Mouse (Mus musculus) kidney, adult 18-20 months (tissue): Measurements from ENCODE around the gene Boll.
A peak's percentile ranks its signal among the peaks of the same experiment; 100 is the strongest.

Experiments used
- DNase-seq: peaks from one replicate; pipeline ENCODE4 v3.0.0; 2021

The Boll gene

GRCm38 (mm10) chr1:55237643-55238161 is 125.6 kb downstream of the Boll start:
- peak; percentile 42 for DNase-seq

DNA sequence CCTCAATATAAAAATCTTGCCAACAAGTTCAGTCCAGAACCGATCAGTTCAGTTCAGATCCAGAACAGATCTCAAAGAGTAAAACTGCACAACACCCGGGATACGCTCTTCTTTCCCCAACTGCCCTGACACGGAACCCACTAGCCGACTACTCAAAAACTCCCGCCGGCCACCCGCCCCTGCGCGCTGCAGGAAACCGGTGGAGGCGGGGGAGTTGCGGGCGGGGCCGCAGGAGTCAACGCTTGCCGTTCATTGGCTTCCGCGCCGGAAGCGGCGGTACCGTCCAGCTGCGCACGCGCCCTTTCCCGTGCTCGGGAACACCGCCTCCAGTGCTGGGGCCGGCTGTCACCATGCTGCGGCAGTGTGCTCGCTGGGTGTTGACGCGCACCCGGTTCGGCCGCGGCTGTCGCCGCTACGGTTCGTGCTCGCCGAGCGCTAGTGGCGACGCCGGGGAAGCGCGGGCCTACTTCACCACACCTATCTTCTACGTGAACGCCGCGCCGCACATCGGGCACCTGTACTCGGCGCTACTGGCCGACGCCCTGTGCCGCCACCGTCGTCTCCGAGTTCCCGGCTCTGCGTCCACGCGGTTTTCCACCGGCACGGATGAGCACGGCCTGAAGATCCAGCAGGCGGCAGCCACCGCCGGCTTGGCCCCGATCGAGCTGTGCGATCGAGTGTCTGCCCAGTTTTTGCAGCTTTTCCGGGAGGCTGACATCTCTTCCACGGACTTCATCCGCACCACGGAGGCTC is 126.2 kb downstream of the Boll start, which contains the start of gene Mars2:
TSS of gene Mars2 (plus strand) at position 288 of the 753 bp plus-strand sequence.
- peak; percentile 95 for DNase-seq

GRCm38 (mm10) chr1:55236487-55236886 is 126.8 kb downstream of the Boll start:
- DNase-seq = no peak

DNA sequence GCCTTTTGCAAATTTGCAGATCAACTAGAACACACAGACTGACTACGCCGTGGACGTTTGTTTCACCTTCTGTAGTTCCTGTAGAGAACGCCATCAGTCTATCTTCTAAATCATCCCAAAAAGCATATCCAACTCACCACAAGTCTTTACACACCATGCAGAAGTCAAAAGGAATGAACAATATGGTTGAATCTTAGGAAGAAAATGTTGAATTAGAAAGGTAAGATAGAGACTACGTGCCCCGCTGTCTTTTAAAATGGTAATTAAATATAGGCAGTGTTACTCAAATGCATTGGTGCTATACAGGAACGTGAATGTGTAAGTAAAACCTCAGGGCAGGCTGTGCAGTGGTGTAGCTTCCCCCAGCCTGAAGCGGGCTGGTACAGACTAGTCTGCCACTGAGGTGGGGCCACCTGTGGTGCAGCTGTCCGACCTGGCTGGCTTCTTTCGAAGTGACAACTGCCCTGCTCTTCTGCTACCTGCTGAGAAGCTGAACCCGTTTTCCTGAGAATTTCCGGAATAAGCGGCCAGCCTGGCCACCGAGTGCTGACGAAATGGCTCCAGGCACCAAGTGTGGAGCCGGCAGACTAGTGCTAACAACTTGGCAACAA is 128.3 kb downstream of the Boll start:
- DNase-seq = no peak

DNA sequence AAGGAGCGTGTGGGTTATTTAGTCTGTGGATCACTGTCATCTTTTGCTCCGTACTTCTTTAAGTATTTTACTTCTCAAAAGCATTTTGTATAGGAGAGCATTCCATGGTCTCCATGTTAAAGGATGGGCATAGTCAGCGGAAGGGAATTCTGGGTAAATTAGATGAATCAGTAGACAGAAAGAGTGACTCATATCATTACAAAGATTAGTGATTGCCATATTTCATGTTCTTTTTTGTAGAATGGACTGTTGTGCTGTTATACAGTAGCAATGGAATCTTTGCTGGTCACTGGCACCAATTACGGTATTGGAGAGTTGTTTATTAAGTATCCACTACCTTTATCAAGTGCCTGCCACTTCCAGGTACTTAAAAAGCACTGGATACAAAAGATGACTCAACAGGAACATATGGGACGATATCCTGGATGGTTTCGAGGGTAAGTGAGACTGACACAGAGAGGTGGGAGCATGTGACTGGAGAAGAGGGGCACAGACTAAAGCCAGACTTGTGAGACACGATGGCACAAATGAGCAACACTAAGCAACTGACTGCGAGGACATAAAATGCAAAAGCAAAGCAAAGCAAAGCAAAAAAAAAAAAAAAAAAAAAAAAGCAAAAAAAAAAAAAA is 134.9 kb downstream of the Boll start:
- no peak for DNase-seq

DNA sequence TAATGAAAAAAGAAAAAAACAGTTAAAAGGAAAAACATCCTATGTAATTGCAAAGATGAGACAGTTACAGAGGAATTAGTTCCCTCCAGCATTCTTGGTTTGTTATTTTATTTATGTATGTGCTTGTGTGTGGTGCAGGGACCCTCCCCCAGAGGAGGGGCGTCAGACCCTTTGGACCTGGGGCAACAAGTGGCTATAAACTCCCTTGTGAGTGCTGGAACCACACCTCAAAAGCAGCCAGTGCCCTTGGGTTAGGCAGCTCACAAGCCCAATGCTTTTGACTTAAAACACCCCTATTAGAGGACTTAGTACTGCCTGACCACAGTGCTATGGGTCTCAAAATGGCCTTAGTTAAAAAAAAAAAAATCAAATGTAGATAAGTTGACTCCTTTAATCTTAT is 135.9 kb downstream of the Boll start:
- no peak for DNase-seq

DNA sequence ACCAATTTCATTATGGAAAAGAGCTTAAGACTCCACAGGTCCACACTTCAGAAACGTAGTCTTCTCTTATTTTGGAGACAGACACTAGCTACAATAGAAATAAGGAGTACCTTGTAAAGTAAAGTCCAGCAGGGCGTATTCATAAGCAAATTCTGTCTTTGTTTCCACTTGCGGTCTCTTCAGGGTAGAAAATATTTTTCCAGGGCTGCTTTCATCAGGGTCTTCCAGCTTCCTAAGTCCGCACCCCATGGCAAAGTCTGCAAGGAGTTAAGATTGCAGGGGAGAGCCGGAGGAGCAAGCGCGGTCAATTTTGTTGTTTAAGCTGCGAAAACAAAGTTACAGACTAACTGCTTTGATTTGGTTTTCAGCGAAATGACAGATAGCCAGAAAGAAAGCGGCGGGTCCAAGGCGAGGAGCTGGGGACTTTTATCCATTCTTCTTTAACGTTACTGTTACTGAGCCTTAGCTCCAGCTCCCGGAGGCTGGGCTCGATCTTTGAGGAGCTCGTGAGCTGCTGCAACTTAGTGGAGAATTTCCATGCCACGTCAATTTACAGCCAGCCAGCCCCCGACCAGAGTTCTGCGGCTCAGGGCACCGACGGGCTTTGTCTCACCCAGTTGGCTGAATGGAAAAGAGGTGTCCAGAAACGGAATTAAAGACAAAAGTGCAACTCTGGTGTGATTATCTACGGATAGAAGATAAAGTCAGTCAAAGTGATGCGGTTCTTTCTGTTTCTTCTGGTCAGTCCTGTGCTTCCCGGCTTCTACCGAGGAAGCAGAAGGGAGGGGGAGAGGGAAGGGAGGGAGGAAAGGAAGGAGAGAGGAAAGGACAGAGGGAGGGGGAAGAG is 137.0 kb downstream of the Boll start, which contains the start of gene Rftn2:
TSS of gene Rftn2 (minus strand) at position 772 of the 847 bp plus-strand sequence.
- peak; percentile 43 for DNase-seq

GRCm38 (mm10) chr1:55225398-55225797 is 137.9 kb downstream of the Boll start:
- no peak for DNase-seq

DNA sequence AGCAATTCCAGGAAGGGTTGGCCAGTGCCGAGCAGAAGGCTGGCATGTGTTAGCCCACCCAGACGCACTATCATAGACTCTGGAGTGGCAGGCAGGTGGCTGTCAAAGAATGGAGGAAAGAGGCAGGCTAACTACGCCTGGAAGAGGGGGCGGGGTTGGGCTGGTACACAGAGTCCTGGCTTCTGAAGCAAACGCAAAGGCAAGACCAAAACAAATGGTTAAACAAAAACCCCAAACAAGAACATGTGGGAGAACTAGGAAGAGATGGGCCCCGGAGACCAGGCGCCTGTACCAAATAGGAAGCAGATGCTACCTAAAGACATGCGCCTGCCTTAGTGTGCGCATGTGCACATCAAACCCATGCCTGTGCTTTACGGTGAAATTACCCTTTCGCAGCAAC is 139.2 kb downstream of the Boll start:
- DNase-seq = no peak

- DNase-seq = no peak
Measured at GRCm38 (mm10) chr1:55223026-55223425, 140.2 kb downstream of the Boll start.

GRCm38 (mm10) chr1:55221352-55221751 is 141.9 kb downstream of the Boll start:
- DNase-seq = no peak

GRCm38 (mm10) chr1:55217191-55217590 is 146.1 kb downstream of the Boll start:
- no peak for DNase-seq

GRCm38 (mm10) chr1:55215185-55215813 is 148.0 kb downstream of the Boll start:
- peak; percentile 33 for DNase-seq

DNA sequence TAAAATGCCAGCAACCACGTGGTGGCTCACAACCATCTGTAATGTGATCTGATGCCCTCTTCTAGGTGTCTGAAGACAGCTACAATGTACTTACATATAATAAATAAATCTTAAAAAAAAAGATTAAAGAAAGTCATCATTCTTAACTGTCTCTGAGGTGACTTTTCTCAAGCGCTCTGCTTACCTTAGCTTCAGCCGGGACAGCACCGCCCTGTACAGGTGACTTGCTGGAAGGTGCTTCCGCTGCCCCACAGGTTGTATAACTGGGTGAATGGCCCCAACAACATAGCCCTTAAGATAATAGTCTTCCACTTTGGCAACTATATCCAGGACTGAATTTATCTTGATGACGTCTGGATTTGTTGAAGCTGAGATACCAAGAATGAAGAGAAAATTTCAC is 149.3 kb downstream of the Boll start:
- DNase-seq = no peak

DNA sequence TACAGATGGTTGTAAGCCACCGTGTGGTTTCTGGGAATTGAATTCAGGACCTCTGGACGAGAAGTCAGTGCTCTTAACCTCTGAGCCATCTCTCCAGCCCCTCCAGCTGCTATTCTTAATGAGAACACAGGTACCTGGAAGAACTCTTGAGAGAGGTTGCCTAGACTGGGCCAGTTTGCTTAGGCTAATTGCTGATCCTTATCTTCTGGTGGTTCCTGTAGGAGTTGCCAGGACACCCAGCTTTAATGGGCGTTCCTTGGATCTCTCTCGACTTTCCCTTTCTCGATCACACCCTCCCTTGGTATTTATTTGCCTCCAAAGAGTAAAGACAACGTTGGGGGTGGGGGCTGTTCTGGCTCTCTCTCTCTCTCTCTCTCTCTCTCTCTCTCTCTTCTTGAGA is 149.8 kb downstream of the Boll start:
- DNase-seq = no peak

GRCm38 (mm10) chr1:55212771-55213170 is 150.5 kb downstream of the Boll start:
- no peak for DNase-seq

- no peak for DNase-seq
Measured at GRCm38 (mm10) chr1:55211081-55211480, 152.2 kb downstream of the Boll start.

- no peak for DNase-seq
Measured at GRCm38 (mm10) chr1:55210202-55210965, 152.9 kb downstream of the Boll start.

GRCm38 (mm10) chr1:55208500-55209140 is 154.6 kb downstream of the Boll start:
- DNase-seq = no peak

- no peak for DNase-seq
Measured at GRCm38 (mm10) chr1:55207561-55207960, 155.7 kb downstream of the Boll start.

DNA sequence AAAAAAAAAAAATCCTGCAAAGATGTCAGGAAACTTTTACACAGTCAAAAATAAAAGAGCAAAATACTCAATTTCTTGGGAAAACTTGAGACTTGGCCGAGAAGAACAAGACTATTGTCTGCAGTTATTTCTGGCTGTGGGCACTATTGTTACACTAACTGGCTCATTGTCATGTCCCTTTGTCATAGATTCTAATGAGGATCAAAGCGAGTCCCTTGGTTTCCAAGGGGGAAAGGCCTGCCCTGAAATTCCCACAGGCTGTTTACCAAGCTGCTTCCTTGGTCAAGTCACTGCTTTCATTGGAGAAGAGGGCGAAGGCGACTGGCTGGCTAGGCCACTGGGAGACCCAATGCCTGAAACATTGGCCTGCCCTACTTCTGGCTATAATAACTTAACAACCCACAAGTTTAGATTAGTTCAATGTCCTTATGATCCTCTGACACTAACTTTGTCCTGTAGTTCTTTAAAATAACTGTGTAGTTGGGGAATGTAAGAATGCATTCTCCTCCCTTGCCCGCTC is 157.4 kb downstream of the Boll start:
- DNase-seq = no peak
